Mouse (Mus musculus): ENCODE results near the gene Crybb3. TPM values are rescaled to one million over a fixed set of nuclear protein-coding genes. Genes with fewer than 3 reads are reported as not detected.

Gene Crybb3
- polyA plus RNA-seq, 1 experiment = 3.2 TPM

GRCm38 (mm10) chr5:113119861-113120465, 38.6 kb upstream of the Crybb3 start:
- Histone ChIP-seq H3K27me3 (ENCODE audit: control insufficient read depth, insufficient read depth, low read length) (no peaks in the 10 kb centered on the region), H3K4me3 (replicated peaks; ENCODE audit: insufficient read depth, low read depth, low read length) (no peak overlapping the region), H3K27ac (ENCODE audit: insufficient read depth, low read length) (no peak overlapping the region), H3K4me1 (ENCODE audit: control insufficient read depth, insufficient read depth, low read length) (no peaks in the 10 kb centered on the region)
- no peak for TF ChIP-seq POLR2A (IDR thresholded peaks at IDR 0.05; ENCODE audit: borderline replicate concordance, insufficient read depth, low read length)
- TF ChIP-seq CTCF (IDR thresholded peaks at IDR 0.05; ENCODE audit: borderline replicate concordance, insufficient read depth, low read depth, low read length) = no peak
- WGBS = 47% methylated on average over 13 of the region's 13 CpGs
- no peak for DNase-seq

- no peak overlapping the region for H3K4me3 ChIP-seq (replicated peaks; ENCODE audit: insufficient read depth, low read depth, low read length)
- WGBS = 86% methylated on average over 9 of the region's 9 CpGs
- no peaks in the 10 kb centered on the region for H3K4me1 ChIP-seq (ENCODE audit: control insufficient read depth, insufficient read depth, low read length)
- H3K27me3 ChIP-seq (ENCODE audit: control insufficient read depth, insufficient read depth, low read length) = no peaks in the 10 kb centered on the region
- no peak for TF ChIP-seq CTCF (IDR thresholded peaks at IDR 0.05; ENCODE audit: borderline replicate concordance, insufficient read depth, low read depth, low read length)
- DNase-seq = no peak
- no peak overlapping the region for H3K27ac ChIP-seq (ENCODE audit: insufficient read depth, low read length)
These were observed 37.9 kb upstream of the Crybb3 start for GRCm38 (mm10) chr5:113119291-113119690.

GRCm38 (mm10) chr5:113118695-113119094, 37.3 kb upstream of the Crybb3 start:
- no peaks in the 10 kb centered on the region for H3K4me1 ChIP-seq (ENCODE audit: control insufficient read depth, insufficient read depth, low read length)
- 67% methylated on average over 6 of the region's 6 CpGs for WGBS
- H3K27ac ChIP-seq (ENCODE audit: insufficient read depth, low read length) = no peak overlapping the region

GRCm38 (mm10) chr5:113117361-113117760, 36.0 kb upstream of the Crybb3 start:
- WGBS = 50% methylated on average over 5 of the region's 5 CpGs
- no peak overlapping the region for H3K27ac ChIP-seq (ENCODE audit: insufficient read depth, low read length)
- DNase-seq = no peak
- no peaks in the 10 kb centered on the region for H3K4me1 ChIP-seq (ENCODE audit: control insufficient read depth, insufficient read depth, low read length)
- no peak for TF ChIP-seq POLR2A (IDR thresholded peaks at IDR 0.05; ENCODE audit: borderline replicate concordance, insufficient read depth, low read length)
- no peak for TF ChIP-seq CTCF (IDR thresholded peaks at IDR 0.05; ENCODE audit: borderline replicate concordance, insufficient read depth, low read depth, low read length)
- H3K27me3 ChIP-seq (ENCODE audit: control insufficient read depth, insufficient read depth, low read length) = no peaks in the 10 kb centered on the region
- H3K4me3 ChIP-seq (replicated peaks; ENCODE audit: insufficient read depth, low read depth, low read length) = no peak overlapping the region

More at GRCm38 (mm10) chr5:113118695-113119094, 37.3 kb upstream of the Crybb3 start:
- Histone ChIP-seq H3K27me3 (ENCODE audit: control insufficient read depth, insufficient read depth, low read length) (no peaks in the 10 kb centered on the region), H3K4me3 (replicated peaks; ENCODE audit: insufficient read depth, low read depth, low read length) (no peak overlapping the region)
- TF ChIP-seq CTCF (IDR thresholded peaks at IDR 0.05; ENCODE audit: borderline replicate concordance, insufficient read depth, low read depth, low read length) (no peak), POLR2A (IDR thresholded peaks at IDR 0.05; ENCODE audit: borderline replicate concordance, insufficient read depth, low read length) (no peak)
- peak in 1 of 2 experiments; percentile 31 for DNase-seq

- no peaks in the 10 kb centered on the region for H3K4me1 ChIP-seq (ENCODE audit: control insufficient read depth, insufficient read depth, low read length)
- no peak overlapping the region for H3K27ac ChIP-seq (ENCODE audit: insufficient read depth, low read length)
- TF ChIP-seq POLR2A (IDR thresholded peaks at IDR 0.05; ENCODE audit: borderline replicate concordance, insufficient read depth, low read length) = no peak
- no peak for TF ChIP-seq CTCF (IDR thresholded peaks at IDR 0.05; ENCODE audit: borderline replicate concordance, insufficient read depth, low read depth, low read length)
- DNase-seq = no peak
- H3K27me3 ChIP-seq (ENCODE audit: control insufficient read depth, insufficient read depth, low read length) = no peaks in the 10 kb centered on the region
- WGBS = 83% methylated on average over 10 of the region's 10 CpGs
- no peak overlapping the region for H3K4me3 ChIP-seq (replicated peaks; ENCODE audit: insufficient read depth, low read depth, low read length)
These were observed 34.5 kb upstream of the Crybb3 start for GRCm38 (mm10) chr5:113115896-113116295.

- DNase-seq = no peak
- Histone ChIP-seq H3K27me3 (ENCODE audit: control insufficient read depth, insufficient read depth, low read length) (no peaks in the 10 kb centered on the region), H3K27ac (ENCODE audit: insufficient read depth, low read length) (no peak overlapping the region), H3K4me1 (ENCODE audit: control insufficient read depth, insufficient read depth, low read length) (no peaks in the 10 kb centered on the region), H3K4me3 (replicated peaks; ENCODE audit: insufficient read depth, low read depth, low read length) (no peak overlapping the region)
- no peak for TF ChIP-seq POLR2A (IDR thresholded peaks at IDR 0.05; ENCODE audit: borderline replicate concordance, insufficient read depth, low read length)
- no peak for TF ChIP-seq CTCF (IDR thresholded peaks at IDR 0.05; ENCODE audit: borderline replicate concordance, insufficient read depth, low read depth, low read length)
- 68% methylated on average over 20 of the region's 20 CpGs for WGBS
These were observed 33.2 kb upstream of the Crybb3 start for GRCm38 (mm10) chr5:113114264-113115225.

GRCm38 (mm10) chr5:113113120-113113519, 31.7 kb upstream of the Crybb3 start:
- Histone ChIP-seq H3K4me1 (ENCODE audit: control insufficient read depth, insufficient read depth, low read length) (no peaks in the 10 kb centered on the region), H3K4me3 (replicated peaks; ENCODE audit: insufficient read depth, low read depth, low read length) (no peak overlapping the region), H3K27ac (ENCODE audit: insufficient read depth, low read length) (no peak overlapping the region), H3K27me3 (ENCODE audit: control insufficient read depth, insufficient read depth, low read length) (no peaks in the 10 kb centered on the region)
- no peak for DNase-seq
- TF ChIP-seq POLR2A (IDR thresholded peaks at IDR 0.05; ENCODE audit: borderline replicate concordance, insufficient read depth, low read length) = no peak
- TF ChIP-seq CTCF (IDR thresholded peaks at IDR 0.05; ENCODE audit: borderline replicate concordance, insufficient read depth, low read depth, low read length) = no peak
- WGBS = 45% methylated on average over 5 of the region's 5 CpGs

- no peak overlapping the region for H3K4me3 ChIP-seq (replicated peaks; ENCODE audit: insufficient read depth, low read depth, low read length)
- TF ChIP-seq POLR2A (IDR thresholded peaks at IDR 0.05; ENCODE audit: borderline replicate concordance, insufficient read depth, low read length) (no peak), CTCF (IDR thresholded peaks at IDR 0.05; ENCODE audit: borderline replicate concordance, insufficient read depth, low read depth, low read length) (no peak)
- no peaks in the 10 kb centered on the region for H3K27me3 ChIP-seq (ENCODE audit: control insufficient read depth, insufficient read depth, low read length)
- no peak overlapping the region for H3K27ac ChIP-seq (ENCODE audit: insufficient read depth, low read length)
- no peaks in the 10 kb centered on the region for H3K4me1 ChIP-seq (ENCODE audit: control insufficient read depth, insufficient read depth, low read length)
- WGBS = 42% methylated on average over 4 of the region's 4 CpGs
- no peak for DNase-seq
These were observed 30.0 kb upstream of the Crybb3 start for GRCm38 (mm10) chr5:113111336-113111735.
